Mouse (Mus musculus) erythroid progenitor cell, adult 5-6 weeks (primary cell): ENCODE measurements around the gene Zfp81. TPM values are rescaled to one million over a fixed set of nuclear protein-coding genes. Genes with fewer than 3 reads are reported as not detected.

Source experiments
- ATAC-seq: replicated peaks from 2 replicates; pipeline ENCODE4 v1.8.0; 2016; ENCODE audit warnings: moderate number of reproducible peaks, mild to moderate bottlenecking, moderate TSS enrichment, inconsistent platforms; ENCODE audit not compliant: poor library complexity, low FRiP score, severe bottlenecking
- total RNA-seq, 2 experiments: library from RNA; stranded (forward) in 1 of 2; stranded (reverse) in 1 of 2; fragments of 150-400 nt in 1 of 2; fragments of 186-747, 209-891 nt in 1 of 2; gene quantifications; 2 replicates each; pipeline versions ENCODE4 v1.2.3 to v1.2.4; 2015 to 2017; ENCODE audit warnings: low replicate concordance in 2 of 2

The Zfp81 gene
- 3.2 and 4.6 TPM in 2 replicates for total RNA-seq (2015; ENCODE audit: low replicate concordance)
- 2.8 and 4.8 TPM in 2 replicates for total RNA-seq (2017; ENCODE audit: low replicate concordance)

GRCm38 (mm10) chr17:33358411-33359384 lies at the start of gene Zfp81:
Gene Zfp81, minus strand, starts transcription at chr17:33358878.
- ATAC-seq = peak; percentile 100

- ATAC-seq = peak; percentile 98
Measured at GRCm38 (mm10) chr17:33394182-33395034, 35.7 kb upstream of the Zfp81 start, which contains the start of gene Zfp101. Gene Zfp101, minus strand, starts transcription at chr17:33394641.

GRCm38 (mm10) chr17:33392271-33392670 lies 33.6 kb upstream of the Zfp81 start:
- ATAC-seq = no peak

- no peak for ATAC-seq
Measured at GRCm38 (mm10) chr17:33385705-33386104, 27.0 kb upstream of the Zfp81 start.

- ATAC-seq = no peak
Measured at GRCm38 (mm10) chr17:33372795-33373194, 14.1 kb upstream of the Zfp81 start.

GRCm38 (mm10) chr17:33352981-33353380 lies 5.7 kb downstream of the Zfp81 start:
- peak; percentile 54 for ATAC-seq

- ATAC-seq = peak; percentile 50
Measured at GRCm38 (mm10) chr17:33289876-33290149, 68.9 kb downstream of the Zfp81 start.

GRCm38 (mm10) chr17:33289039-33289875 lies 69.4 kb downstream of the Zfp81 start, which contains the start of gene Zfp955b:
Gene Zfp955b, plus strand, starts transcription at chr17:33289544.
- peak; percentile 100 for ATAC-seq

Other genes starting within 250 kb of the Zfp81 start
- not detected in 2 replicates for gene Morc2b, start 219.2 kb downstream of the Zfp81 start, total RNA-seq (2015; ENCODE audit: low replicate concordance)
- gene Morc2b, start 219.2 kb downstream of the Zfp81 start, total RNA-seq (2017; ENCODE audit: low replicate concordance) = 0.51 TPM in 1 of 2 replicates, not detected in the other
- gene Olfr55, start 190.4 kb downstream of the Zfp81 start, total RNA-seq (2015; ENCODE audit: low replicate concordance) = not detected in 2 replicates
- not detected in 2 replicates for gene Olfr55, start 190.4 kb downstream of the Zfp81 start, total RNA-seq (2017; ENCODE audit: low replicate concordance)
- gene Olfr239, start 167.6 kb downstream of the Zfp81 start, total RNA-seq (2015; ENCODE audit: low replicate concordance) = not detected in 2 replicates
- not detected in 2 replicates for gene Olfr239, start 167.6 kb downstream of the Zfp81 start, total RNA-seq (2017; ENCODE audit: low replicate concordance)
- gene Olfr1564, start 137.2 kb downstream of the Zfp81 start, total RNA-seq (2015; ENCODE audit: low replicate concordance) = not detected in 2 replicates
- not detected in 2 replicates for gene Olfr1564, start 137.2 kb downstream of the Zfp81 start, total RNA-seq (2017; ENCODE audit: low replicate concordance)
- gene Zfp955a, start 103.7 kb downstream of the Zfp81 start, total RNA-seq (2015; ENCODE audit: low replicate concordance) = 1.3 and 1.4 TPM in 2 replicates
- 3.3 and 7.2 TPM in 2 replicates for gene Zfp955a, start 103.7 kb downstream of the Zfp81 start, total RNA-seq (2017; ENCODE audit: low replicate concordance)
- gene Olfr63, start 94.2 kb downstream of the Zfp81 start, total RNA-seq (2015; ENCODE audit: low replicate concordance) = not detected in 2 replicates
- not detected in 2 replicates for gene Olfr63, start 94.2 kb downstream of the Zfp81 start, total RNA-seq (2017; ENCODE audit: low replicate concordance)
- gene Zfp955b, start 69.3 kb downstream of the Zfp81 start, total RNA-seq (2015; ENCODE audit: low replicate concordance) = 1.8 and 2.5 TPM in 2 replicates
- gene Zfp955b, start 69.3 kb downstream of the Zfp81 start, total RNA-seq (2017; ENCODE audit: low replicate concordance) = 0.45 and 1.7 TPM in 2 replicates
- gene Zfp101, start 35.8 kb upstream of the Zfp81 start, total RNA-seq (2015; ENCODE audit: low replicate concordance) = 30.6 and 50.3 TPM in 2 replicates
- gene Zfp101, start 35.8 kb upstream of the Zfp81 start, total RNA-seq (2017; ENCODE audit: low replicate concordance) = 26.9 and 141 TPM in 2 replicates
- not detected in 2 replicates for gene Actl9, start 74.0 kb upstream of the Zfp81 start, total RNA-seq (2015; ENCODE audit: low replicate concordance)
- gene Actl9, start 74.0 kb upstream of the Zfp81 start, total RNA-seq (2017; ENCODE audit: low replicate concordance) = not detected in 2 replicates
- gene Adamts10, start 165.3 kb upstream of the Zfp81 start, total RNA-seq (2015; ENCODE audit: low replicate concordance) = 8.8 and 9.4 TPM in 2 replicates
- 4.2 and 5.6 TPM in 2 replicates for gene Adamts10, start 165.3 kb upstream of the Zfp81 start, total RNA-seq (2017; ENCODE audit: low replicate concordance)
- gene Myo1f, start 196.8 kb upstream of the Zfp81 start, total RNA-seq (2015; ENCODE audit: low replicate concordance) = 20.2 and 36.5 TPM in 2 replicates
- 21.4 TPM in 2 replicates for gene Myo1f, start 196.8 kb upstream of the Zfp81 start, total RNA-seq (2017; ENCODE audit: low replicate concordance)